Mouse (Mus musculus): ENCODE measurements around the gene AU018091. TPM values are rescaled to one million over a fixed set of nuclear protein-coding genes. Genes with fewer than 3 reads are reported as not detected.
"Not testable (repeated sequence)": the region's sequence is repeated elsewhere in the genome, so short reads cannot be mapped to it uniquely, and the experiment has no call there.

The AU018091 gene
- polyA plus RNA-seq, 1 experiment from 2014 or later = not detected

- no peak overlapping the region for H3K27ac ChIP-seq (replicated peaks in 1 of 2; ENCODE audit: control insufficient read depth in 1 of 2, insufficient read depth in 1 of 2, low read depth in 2 of 2, low read length in 2 of 2)
- no peak overlapping the region for H3K9ac ChIP-seq (ENCODE audit: low read length)
- H3K9me3 ChIP-seq (ENCODE audit: control insufficient read depth, low read length) = no peaks in the 10 kb centered on the region
- no peak overlapping the region for H3K4me3 ChIP-seq (ENCODE audit: control insufficient read depth in 1 of 2, insufficient read depth in 1 of 2, low read depth in 1 of 2, low read length in 2 of 2)
- 16% methylated on average over 5 of the region's 6 CpGs for WGBS
- no peaks in the 10 kb centered on the region for H3K36me3 ChIP-seq (ENCODE audit: control insufficient read depth, insufficient read depth, low read length)
- no peaks in the 10 kb centered on the region for H3K4me1 ChIP-seq (ENCODE audit: control insufficient read depth in 2 of 2, insufficient read depth in 2 of 2, low read length in 2 of 2)
- H3K27me3 ChIP-seq (ENCODE audit: control insufficient read depth, insufficient read depth, low read length) = no peaks in the 10 kb centered on the region
- H3K4me2 ChIP-seq (ENCODE audit: low read length) = no peak overlapping the region
- no peak for ATAC-seq (ENCODE audit: insufficient number of reproducible peaks, insufficient read depth, low FRiP score, low read depth)
These were observed 24.9 kb upstream of the AU018091 start for GRCm38 (mm10) chr7:3193905-3194304.

- no peak overlapping the region for H3K4me2 ChIP-seq (ENCODE audit: low read length)
- H3K4me1 ChIP-seq (ENCODE audit: control insufficient read depth in 2 of 2, insufficient read depth in 2 of 2, low read length in 2 of 2) = no peaks in the 10 kb centered on the region
- H3K9me3 ChIP-seq (ENCODE audit: control insufficient read depth, low read length) = no peaks in the 10 kb centered on the region
- H3K36me3 ChIP-seq (ENCODE audit: control insufficient read depth, insufficient read depth, low read length) = no peaks in the 10 kb centered on the region
- no peak overlapping the region for H3K9ac ChIP-seq (ENCODE audit: low read length)
- H3K27me3 ChIP-seq (ENCODE audit: control insufficient read depth, insufficient read depth, low read length) = no peaks in the 10 kb centered on the region
- no peak overlapping the region for H3K27ac ChIP-seq (replicated peaks in 1 of 2; ENCODE audit: control insufficient read depth in 1 of 2, insufficient read depth in 1 of 2, low read depth in 2 of 2, low read length in 2 of 2)
- H3K4me3 ChIP-seq (ENCODE audit: control insufficient read depth in 1 of 2, insufficient read depth in 1 of 2, low read depth in 1 of 2, low read length in 2 of 2) = no peak overlapping the region
- ATAC-seq (ENCODE audit: insufficient number of reproducible peaks, insufficient read depth, low FRiP score, low read depth) = no peak
- WGBS = 68% methylated on average over 4 of the region's 4 CpGs
These were observed 24.1 kb upstream of the AU018091 start for GRCm38 (mm10) chr7:3193049-3193632.

DNA sequence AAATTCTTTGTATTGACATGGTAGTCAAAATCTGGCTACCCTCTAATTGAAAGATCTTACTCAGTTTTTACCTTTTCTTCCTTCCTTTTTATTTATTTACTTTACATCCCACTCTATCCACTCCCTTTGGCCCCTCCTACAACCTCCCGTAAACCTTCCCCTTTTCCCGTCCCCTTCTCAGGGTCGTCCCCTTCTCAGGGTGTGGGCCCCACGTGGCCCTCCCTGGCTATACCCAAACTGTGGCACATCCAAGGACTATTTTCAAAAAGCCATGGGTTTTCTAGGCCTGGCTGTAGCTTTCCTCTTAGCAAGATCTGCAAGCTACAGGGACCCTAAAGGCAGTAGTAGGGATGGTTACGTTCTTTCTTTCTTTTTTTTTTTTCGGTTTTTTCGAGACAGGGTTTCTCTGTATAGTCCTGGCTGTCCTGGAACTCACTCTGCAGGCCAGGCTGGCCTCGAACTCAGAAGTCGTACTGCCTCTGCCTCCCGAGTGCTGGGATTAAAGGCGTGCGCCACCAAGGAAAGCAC, 23.0 kb upstream of the AU018091 start:
- Histone ChIP-seq H3K27me3 (ENCODE audit: control insufficient read depth, insufficient read depth, low read length) (no peaks in the 10 kb centered on the region), H3K4me3 (ENCODE audit: control insufficient read depth in 1 of 2, insufficient read depth in 1 of 2, low read depth in 1 of 2, low read length in 2 of 2) (no peak overlapping the region), H3K9ac (ENCODE audit: low read length) (no peak overlapping the region), H3K4me2 (ENCODE audit: low read length) (no peak overlapping the region), H3K9me3 (ENCODE audit: control insufficient read depth, low read length) (no peaks in the 10 kb centered on the region), H3K4me1 (ENCODE audit: control insufficient read depth in 2 of 2, insufficient read depth in 2 of 2, low read length in 2 of 2) (no peaks in the 10 kb centered on the region), H3K36me3 (ENCODE audit: control insufficient read depth, insufficient read depth, low read length) (no peaks in the 10 kb centered on the region), H3K27ac (replicated peaks in 1 of 2; ENCODE audit: control insufficient read depth in 1 of 2, insufficient read depth in 1 of 2, low read depth in 2 of 2, low read length in 2 of 2) (no peak overlapping the region)
- 84% methylated on average over 12 of the region's 12 CpGs for WGBS
- no peak for ATAC-seq (ENCODE audit: insufficient number of reproducible peaks, insufficient read depth, low FRiP score, low read depth)

GRCm38 (mm10) chr7:3186726-3187125, 17.7 kb upstream of the AU018091 start:
- not testable (repeated sequence) for H3K4me1 ChIP-seq (ENCODE audit: control insufficient read depth in 2 of 2, insufficient read depth in 2 of 2, low read length in 2 of 2); ATAC-seq (ENCODE audit: insufficient number of reproducible peaks, insufficient read depth, low FRiP score, low read depth)
- 79% methylated on average over 2 of the region's 2 CpGs for WGBS

DNA sequence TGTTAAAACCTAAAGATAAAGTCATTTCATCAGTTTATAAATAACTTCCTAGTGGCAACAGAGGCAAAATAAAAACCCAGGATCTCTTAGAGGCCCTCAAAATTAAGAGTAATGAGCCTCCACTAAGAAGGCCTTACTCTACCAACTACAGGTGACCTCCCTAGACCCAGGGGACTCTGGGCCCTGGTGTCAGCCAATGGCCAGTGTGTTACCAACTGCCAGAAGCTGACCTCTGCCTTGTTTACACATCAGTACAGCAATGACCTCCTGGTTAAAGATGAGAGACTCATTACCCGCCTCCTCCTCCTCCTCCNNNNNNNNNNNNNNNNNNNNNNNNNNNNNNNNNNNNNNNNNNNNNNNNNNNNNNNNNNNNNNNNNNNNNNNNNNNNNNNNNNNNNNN, 17.1 kb upstream of the AU018091 start:
- Histone ChIP-seq H3K36me3 (ENCODE audit: control insufficient read depth, insufficient read depth, low read length) (no peaks in the 10 kb centered on the region), H3K9ac (ENCODE audit: low read length) (no peak overlapping the region), H3K27ac (replicated peaks in 1 of 2; ENCODE audit: control insufficient read depth in 1 of 2, insufficient read depth in 1 of 2, low read depth in 2 of 2, low read length in 2 of 2) (no peak overlapping the region), H3K4me1 (ENCODE audit: control insufficient read depth in 2 of 2, insufficient read depth in 2 of 2, low read length in 2 of 2) (no peaks in the 10 kb centered on the region), H3K27me3 (ENCODE audit: control insufficient read depth, insufficient read depth, low read length) (no peaks in the 10 kb centered on the region), H3K9me3 (ENCODE audit: control insufficient read depth, low read length) (no peaks in the 10 kb centered on the region), H3K4me3 (ENCODE audit: control insufficient read depth in 1 of 2, insufficient read depth in 1 of 2, low read depth in 1 of 2, low read length in 2 of 2) (no peak overlapping the region), H3K4me2 (ENCODE audit: low read length) (no peak overlapping the region)
- 64% methylated on average over 1 of the region's 1 CpGs for WGBS
- ATAC-seq (ENCODE audit: insufficient number of reproducible peaks, insufficient read depth, low FRiP score, low read depth) = no peak

More at GRCm38 (mm10) chr7:3186726-3187125, 17.7 kb upstream of the AU018091 start:
- not testable (repeated sequence) for H3K9me3 ChIP-seq (ENCODE audit: control insufficient read depth, low read length); H3K36me3 ChIP-seq (ENCODE audit: control insufficient read depth, insufficient read depth, low read length); H3K4me2 ChIP-seq (ENCODE audit: low read length); H3K27me3 ChIP-seq (ENCODE audit: control insufficient read depth, insufficient read depth, low read length); H3K4me3 ChIP-seq (ENCODE audit: control insufficient read depth in 1 of 2, insufficient read depth in 1 of 2, low read depth in 1 of 2, low read length in 2 of 2); H3K9ac ChIP-seq (ENCODE audit: low read length); H3K27ac ChIP-seq (replicated peaks in 1 of 2; ENCODE audit: control insufficient read depth in 1 of 2, insufficient read depth in 1 of 2, low read depth in 2 of 2, low read length in 2 of 2)

DNA sequence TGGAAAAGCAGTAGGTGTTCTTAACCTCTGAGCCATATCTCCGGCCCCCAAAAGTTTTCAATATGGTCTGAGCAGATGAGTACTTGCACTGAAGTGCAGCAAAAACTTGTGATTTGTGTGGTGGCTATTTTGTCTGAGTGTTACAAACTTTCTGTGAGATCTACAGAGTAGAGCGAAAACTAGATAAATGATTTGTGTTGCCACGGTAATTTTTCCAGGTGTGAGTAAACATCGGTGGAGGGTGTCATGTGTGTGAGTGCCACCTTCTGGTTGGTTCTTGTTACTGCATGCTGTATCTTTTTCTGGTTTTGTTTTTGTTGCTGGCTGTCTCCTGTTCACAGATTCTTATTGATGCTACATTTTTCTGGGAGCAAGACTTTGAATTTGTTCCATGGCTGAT, 15.4 kb upstream of the AU018091 start:
- Histone ChIP-seq H3K4me2 (ENCODE audit: low read length) (no peak overlapping the region), H3K4me1 (ENCODE audit: control insufficient read depth in 2 of 2, insufficient read depth in 2 of 2, low read length in 2 of 2) (no peaks in the 10 kb centered on the region), H3K36me3 (ENCODE audit: control insufficient read depth, insufficient read depth, low read length) (no peaks in the 10 kb centered on the region), H3K9ac (ENCODE audit: low read length) (no peak overlapping the region), H3K9me3 (ENCODE audit: control insufficient read depth, low read length) (no peaks in the 10 kb centered on the region), H3K27me3 (ENCODE audit: control insufficient read depth, insufficient read depth, low read length) (no peaks in the 10 kb centered on the region), H3K27ac (replicated peaks in 1 of 2; ENCODE audit: control insufficient read depth in 1 of 2, insufficient read depth in 1 of 2, low read depth in 2 of 2, low read length in 2 of 2) (no peak overlapping the region), H3K4me3 (ENCODE audit: control insufficient read depth in 1 of 2, insufficient read depth in 1 of 2, low read depth in 1 of 2, low read length in 2 of 2) (no peak overlapping the region)
- WGBS = 39% methylated on average over 4 of the region's 4 CpGs
- ATAC-seq (ENCODE audit: insufficient number of reproducible peaks, insufficient read depth, low FRiP score, low read depth) = no peak

GRCm38 (mm10) chr7:3180958-3181357, 12.0 kb upstream of the AU018091 start:
- not testable (repeated sequence) for H3K4me1 ChIP-seq (ENCODE audit: control insufficient read depth in 2 of 2, insufficient read depth in 2 of 2, low read length in 2 of 2); ATAC-seq (ENCODE audit: insufficient number of reproducible peaks, insufficient read depth, low FRiP score, low read depth); H3K36me3 ChIP-seq (ENCODE audit: control insufficient read depth, insufficient read depth, low read length); H3K27ac ChIP-seq (replicated peaks in 1 of 2; ENCODE audit: control insufficient read depth in 1 of 2, insufficient read depth in 1 of 2, low read depth in 2 of 2, low read length in 2 of 2); H3K9me3 ChIP-seq (ENCODE audit: control insufficient read depth, low read length); H3K4me3 ChIP-seq (ENCODE audit: control insufficient read depth in 1 of 2, insufficient read depth in 1 of 2, low read depth in 1 of 2, low read length in 2 of 2); H3K27me3 ChIP-seq (ENCODE audit: control insufficient read depth, insufficient read depth, low read length); H3K4me2 ChIP-seq (ENCODE audit: low read length); H3K9ac ChIP-seq (ENCODE audit: low read length)
- 79% methylated on average over 24 of the region's 24 CpGs for WGBS

GRCm38 (mm10) chr7:3168296-3168695, 707 bp downstream of the AU018091 start:
- no peak for ATAC-seq (ENCODE audit: insufficient number of reproducible peaks, insufficient read depth, low FRiP score, low read depth)
- no peaks in the 10 kb centered on the region for H3K36me3 ChIP-seq (ENCODE audit: control insufficient read depth, insufficient read depth, low read length)
- no peaks in the 10 kb centered on the region for H3K4me1 ChIP-seq (ENCODE audit: control insufficient read depth in 2 of 2, insufficient read depth in 2 of 2, low read length in 2 of 2)
- H3K9me3 ChIP-seq (ENCODE audit: control insufficient read depth, low read length) = no peaks in the 10 kb centered on the region
- WGBS = 81% methylated on average over 1 of the region's 1 CpGs
- H3K9ac ChIP-seq (ENCODE audit: low read length) = no peak overlapping the region
- no peak overlapping the region for H3K4me2 ChIP-seq (ENCODE audit: low read length)
- no peaks in the 10 kb centered on the region for H3K27me3 ChIP-seq (ENCODE audit: control insufficient read depth, insufficient read depth, low read length)
- no peak overlapping the region for H3K4me3 ChIP-seq (ENCODE audit: control insufficient read depth in 1 of 2, insufficient read depth in 1 of 2, low read depth in 1 of 2, low read length in 2 of 2)
- H3K27ac ChIP-seq (replicated peaks in 1 of 2; ENCODE audit: control insufficient read depth in 1 of 2, insufficient read depth in 1 of 2, low read depth in 2 of 2, low read length in 2 of 2) = no peak overlapping the region
